Mouse (Mus musculus): ENCODE measurements at regions not wholly inside any gene's neighbourhood (a gene's known extent, or its start where the extent isn't known, plus 50 kb on each side); places are given as distances from the start of the nearest gene placed in this dataset.

DNA sequence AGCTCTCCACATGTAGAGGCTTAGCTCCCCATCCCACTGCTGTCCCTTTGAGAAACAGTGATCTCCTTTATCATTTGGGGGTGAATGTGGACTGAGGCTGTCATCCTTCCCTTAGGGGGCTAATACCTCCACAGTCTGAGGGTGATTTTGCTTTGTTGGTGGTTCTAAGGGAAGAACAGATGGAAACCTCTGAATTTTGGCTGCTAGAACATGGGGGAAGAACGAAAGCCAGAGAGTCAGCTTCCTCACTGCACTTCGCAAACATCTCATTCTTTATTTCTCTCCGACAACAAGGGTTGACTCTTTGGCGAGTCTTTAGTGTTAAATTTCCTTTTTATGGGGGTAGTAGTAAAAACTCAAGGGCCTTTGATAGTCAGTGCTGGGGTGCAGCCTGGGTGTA, 604.6 kb downstream of the Bcl11a start:
- Histone ChIP-seq H3K27ac (replicated peaks in 1 of 2; ENCODE audit: control insufficient read depth in 1 of 2, insufficient read depth in 1 of 2, low read depth in 2 of 2, low read length in 2 of 2) (no peak overlapping the region), H3K27me3 (ENCODE audit: control insufficient read depth, insufficient read depth, low read length) (no peaks in the 10 kb centered on the region), H3K4me2 (ENCODE audit: low read length) (no peak overlapping the region), H3K36me3 (ENCODE audit: control insufficient read depth, insufficient read depth, low read length) (no peaks in the 10 kb centered on the region), H3K4me1 (ENCODE audit: control insufficient read depth in 2 of 2, insufficient read depth in 2 of 2, low read length in 2 of 2) (no peaks in the 10 kb centered on the region), H3K9ac (ENCODE audit: low read length) (no peak overlapping the region), H3K4me3 (ENCODE audit: control insufficient read depth in 1 of 2, insufficient read depth in 1 of 2, low read depth in 1 of 2, low read length in 2 of 2) (no peak overlapping the region), H3K9me3 (ENCODE audit: control insufficient read depth, low read length) (no peaks in the 10 kb centered on the region)
- WGBS = 89% methylated on average over 4 of the region's 4 CpGs
- ATAC-seq (ENCODE audit: insufficient number of reproducible peaks, insufficient read depth, low FRiP score, low read depth) = no peak

DNA sequence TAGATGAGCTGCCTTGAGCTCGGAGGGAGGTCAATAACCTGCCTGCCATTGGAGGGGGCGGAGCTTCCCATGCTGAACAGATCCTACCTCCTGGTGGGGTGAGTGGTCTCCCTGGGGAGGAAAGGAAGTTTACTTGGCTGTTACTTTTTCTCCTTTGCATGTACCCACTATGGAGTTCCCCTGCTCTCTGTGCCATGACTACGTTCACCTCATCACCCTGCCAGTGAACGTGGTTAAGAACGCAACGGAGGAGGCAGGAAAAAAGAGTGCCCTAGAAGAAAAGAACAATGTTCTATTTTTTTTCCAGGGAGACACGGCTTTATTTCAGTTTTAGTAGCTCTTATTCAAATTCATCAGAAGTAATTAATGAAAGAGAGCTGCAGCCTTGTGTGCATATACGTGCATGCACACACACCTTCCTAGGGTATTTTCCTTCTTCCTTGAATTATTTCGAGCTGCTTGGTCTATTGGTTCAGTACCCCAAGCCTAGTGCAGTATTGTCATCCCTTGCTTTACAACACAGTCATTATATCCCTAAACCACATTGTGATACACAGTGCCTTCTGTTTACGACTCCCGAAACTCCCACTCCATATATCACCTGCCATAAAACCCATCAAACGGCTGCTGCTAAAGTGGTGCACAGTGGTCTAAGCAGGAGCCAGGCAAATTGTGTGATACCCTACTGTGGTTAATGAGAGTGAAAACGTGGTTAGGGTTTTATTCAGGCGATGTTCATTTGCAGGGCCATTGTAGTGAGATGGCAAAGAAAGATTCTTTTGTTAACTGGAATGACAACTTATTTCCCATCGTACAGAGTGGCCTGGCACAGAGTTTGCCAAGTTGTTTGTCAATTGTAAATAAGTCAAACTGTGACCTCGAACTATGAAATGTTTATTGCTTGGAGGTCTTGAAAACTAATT, 608.0 kb downstream of the Bcl11a start:
- Histone ChIP-seq H3K27ac (replicated peaks in 1 of 2; ENCODE audit: control insufficient read depth in 1 of 2, insufficient read depth in 1 of 2, low read depth in 2 of 2, low read length in 2 of 2) (no peak overlapping the region), H3K4me3 (ENCODE audit: control insufficient read depth in 1 of 2, insufficient read depth in 1 of 2, low read depth in 1 of 2, low read length in 2 of 2) (no peak overlapping the region), H3K27me3 (ENCODE audit: control insufficient read depth, insufficient read depth, low read length) (no peaks in the 10 kb centered on the region), H3K4me2 (ENCODE audit: low read length) (no peak overlapping the region), H3K9me3 (ENCODE audit: control insufficient read depth, low read length) (no peaks in the 10 kb centered on the region), H3K9ac (ENCODE audit: low read length) (no peak overlapping the region), H3K4me1 (ENCODE audit: control insufficient read depth in 2 of 2, insufficient read depth in 2 of 2, low read length in 2 of 2) (no peaks in the 10 kb centered on the region), H3K36me3 (ENCODE audit: control insufficient read depth, insufficient read depth, low read length) (no peaks in the 10 kb centered on the region)
- 80% methylated on average over 16 of the region's 16 CpGs for WGBS
- no peak for ATAC-seq (ENCODE audit: insufficient number of reproducible peaks, insufficient read depth, low FRiP score, low read depth)

GRCm38 (mm10) chr11:24688160-24688782, 610.4 kb downstream of the Bcl11a start:
- ATAC-seq (ENCODE audit: insufficient number of reproducible peaks, insufficient read depth, low FRiP score, low read depth) = no peak
- H3K4me1 ChIP-seq (ENCODE audit: control insufficient read depth in 2 of 2, insufficient read depth in 2 of 2, low read length in 2 of 2) = no peaks in the 10 kb centered on the region
- no peak overlapping the region for H3K4me2 ChIP-seq (ENCODE audit: low read length)
- H3K9ac ChIP-seq (ENCODE audit: low read length) = no peak overlapping the region
- WGBS = 77% methylated on average over 2 of the region's 2 CpGs
- H3K27me3 ChIP-seq (ENCODE audit: control insufficient read depth, insufficient read depth, low read length) = no peaks in the 10 kb centered on the region
- H3K27ac ChIP-seq (replicated peaks in 1 of 2; ENCODE audit: control insufficient read depth in 1 of 2, insufficient read depth in 1 of 2, low read depth in 2 of 2, low read length in 2 of 2) = no peak overlapping the region
- no peaks in the 10 kb centered on the region for H3K36me3 ChIP-seq (ENCODE audit: control insufficient read depth, insufficient read depth, low read length)
- no peaks in the 10 kb centered on the region for H3K9me3 ChIP-seq (ENCODE audit: control insufficient read depth, low read length)
- H3K4me3 ChIP-seq (ENCODE audit: control insufficient read depth in 1 of 2, insufficient read depth in 1 of 2, low read depth in 1 of 2, low read length in 2 of 2) = no peak overlapping the region

DNA sequence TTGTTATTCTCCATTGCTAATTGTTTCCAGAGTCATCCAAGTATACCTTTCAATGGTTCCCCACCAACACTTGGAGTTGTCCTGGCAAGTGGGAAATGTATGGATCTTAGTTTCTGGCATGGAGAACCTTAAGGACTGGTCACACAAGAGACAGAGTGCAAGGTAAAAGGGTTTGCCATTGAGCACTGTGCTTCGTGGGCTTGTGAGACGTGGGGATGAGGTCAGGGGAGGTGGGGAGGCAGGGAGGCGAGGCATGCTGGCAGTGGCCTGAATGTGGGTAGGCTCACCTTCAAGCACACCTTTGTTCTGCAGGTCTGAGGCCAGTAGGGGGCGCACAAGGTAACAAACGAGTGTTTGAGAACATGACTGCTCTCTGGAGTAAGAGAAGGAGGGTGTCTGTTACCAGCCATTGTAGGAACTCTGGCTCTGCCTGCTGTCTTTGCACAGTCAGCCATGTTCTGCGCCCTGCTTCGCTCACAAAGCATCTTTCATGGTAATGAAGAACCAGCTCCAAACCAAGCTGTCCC, 612.0 kb downstream of the Bcl11a start:
- H3K27me3 ChIP-seq (ENCODE audit: control insufficient read depth, insufficient read depth, low read length) = no peaks in the 10 kb centered on the region
- no peak overlapping the region for H3K4me2 ChIP-seq (ENCODE audit: low read length)
- no peak overlapping the region for H3K27ac ChIP-seq (replicated peaks in 1 of 2; ENCODE audit: control insufficient read depth in 1 of 2, insufficient read depth in 1 of 2, low read depth in 2 of 2, low read length in 2 of 2)
- 38% methylated on average over 7 of the region's 7 CpGs for WGBS
- H3K4me1 ChIP-seq (ENCODE audit: control insufficient read depth in 2 of 2, insufficient read depth in 2 of 2, low read length in 2 of 2) = no peaks in the 10 kb centered on the region
- no peak overlapping the region for H3K4me3 ChIP-seq (ENCODE audit: control insufficient read depth in 1 of 2, insufficient read depth in 1 of 2, low read depth in 1 of 2, low read length in 2 of 2)
- no peaks in the 10 kb centered on the region for H3K36me3 ChIP-seq (ENCODE audit: control insufficient read depth, insufficient read depth, low read length)
- H3K9me3 ChIP-seq (ENCODE audit: control insufficient read depth, low read length) = no peaks in the 10 kb centered on the region
- H3K9ac ChIP-seq (ENCODE audit: low read length) = no peak overlapping the region
- no peak for ATAC-seq (ENCODE audit: insufficient number of reproducible peaks, insufficient read depth, low FRiP score, low read depth)

- no peaks in the 10 kb centered on the region for H3K27me3 ChIP-seq (ENCODE audit: control insufficient read depth, insufficient read depth, low read length)
- no peak overlapping the region for H3K9ac ChIP-seq (ENCODE audit: low read length)
- 79% methylated on average over 6 of the region's 6 CpGs for WGBS
- no peaks in the 10 kb centered on the region for H3K9me3 ChIP-seq (ENCODE audit: control insufficient read depth, low read length)
- H3K36me3 ChIP-seq (ENCODE audit: control insufficient read depth, insufficient read depth, low read length) = no peaks in the 10 kb centered on the region
- no peak overlapping the region for H3K27ac ChIP-seq (replicated peaks in 1 of 2; ENCODE audit: control insufficient read depth in 1 of 2, insufficient read depth in 1 of 2, low read depth in 2 of 2, low read length in 2 of 2)
- no peak for ATAC-seq (ENCODE audit: insufficient number of reproducible peaks, insufficient read depth, low FRiP score, low read depth)
- H3K4me2 ChIP-seq (ENCODE audit: low read length) = no peak overlapping the region
- no peaks in the 10 kb centered on the region for H3K4me1 ChIP-seq (ENCODE audit: control insufficient read depth in 2 of 2, insufficient read depth in 2 of 2, low read length in 2 of 2)
- H3K4me3 ChIP-seq (ENCODE audit: control insufficient read depth in 1 of 2, insufficient read depth in 1 of 2, low read depth in 1 of 2, low read length in 2 of 2) = no peak overlapping the region
Measured at GRCm38 (mm10) chr11:24693926-24694325, 616.1 kb downstream of the Bcl11a start.

DNA sequence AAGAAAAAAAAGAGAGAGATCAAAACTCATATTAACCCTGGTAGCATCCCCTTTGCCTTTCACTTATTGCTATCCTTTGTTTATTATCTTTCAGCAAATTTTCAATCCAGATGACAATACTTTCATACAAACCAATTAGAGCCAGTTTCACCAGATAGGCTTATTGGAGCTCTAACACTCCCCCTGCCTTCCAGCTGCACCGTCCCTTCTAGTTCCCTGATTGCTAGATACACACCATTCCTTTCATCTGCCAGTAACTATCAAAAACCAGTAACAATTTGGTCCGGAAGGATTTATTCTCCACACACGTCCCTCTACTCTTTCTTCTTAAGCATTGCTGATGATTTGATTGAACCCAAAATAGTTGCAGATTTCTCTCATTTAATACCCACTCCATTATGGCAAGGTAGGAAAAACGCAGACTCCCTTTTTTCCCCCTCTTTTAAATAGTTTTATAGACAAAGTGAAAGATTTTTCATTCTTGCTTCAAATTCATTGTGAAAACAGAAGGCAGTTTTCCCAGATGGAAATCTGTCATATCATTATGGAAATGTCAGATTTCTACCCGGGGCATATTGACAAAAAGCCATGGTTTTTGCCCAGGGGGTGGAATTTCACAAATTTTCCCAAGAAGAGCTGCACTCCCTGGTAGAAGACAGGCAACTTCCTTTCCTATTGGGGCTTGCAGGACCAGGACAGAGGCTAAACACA, 617.3 kb downstream of the Bcl11a start:
- H3K4me2 ChIP-seq (ENCODE audit: low read length) = no peak overlapping the region
- no peak overlapping the region for H3K9ac ChIP-seq (ENCODE audit: low read length)
- H3K36me3 ChIP-seq (ENCODE audit: control insufficient read depth, insufficient read depth, low read length) = no peaks in the 10 kb centered on the region
- H3K4me3 ChIP-seq (ENCODE audit: control insufficient read depth in 1 of 2, insufficient read depth in 1 of 2, low read depth in 1 of 2, low read length in 2 of 2) = no peak overlapping the region
- no peaks in the 10 kb centered on the region for H3K27me3 ChIP-seq (ENCODE audit: control insufficient read depth, insufficient read depth, low read length)
- no peaks in the 10 kb centered on the region for H3K9me3 ChIP-seq (ENCODE audit: control insufficient read depth, low read length)
- 54% methylated on average over 5 of the region's 5 CpGs for WGBS
- no peaks in the 10 kb centered on the region for H3K4me1 ChIP-seq (ENCODE audit: control insufficient read depth in 2 of 2, insufficient read depth in 2 of 2, low read length in 2 of 2)
- ATAC-seq (ENCODE audit: insufficient number of reproducible peaks, insufficient read depth, low FRiP score, low read depth) = no peak
- no peak overlapping the region for H3K27ac ChIP-seq (replicated peaks in 1 of 2; ENCODE audit: control insufficient read depth in 1 of 2, insufficient read depth in 1 of 2, low read depth in 2 of 2, low read length in 2 of 2)

DNA sequence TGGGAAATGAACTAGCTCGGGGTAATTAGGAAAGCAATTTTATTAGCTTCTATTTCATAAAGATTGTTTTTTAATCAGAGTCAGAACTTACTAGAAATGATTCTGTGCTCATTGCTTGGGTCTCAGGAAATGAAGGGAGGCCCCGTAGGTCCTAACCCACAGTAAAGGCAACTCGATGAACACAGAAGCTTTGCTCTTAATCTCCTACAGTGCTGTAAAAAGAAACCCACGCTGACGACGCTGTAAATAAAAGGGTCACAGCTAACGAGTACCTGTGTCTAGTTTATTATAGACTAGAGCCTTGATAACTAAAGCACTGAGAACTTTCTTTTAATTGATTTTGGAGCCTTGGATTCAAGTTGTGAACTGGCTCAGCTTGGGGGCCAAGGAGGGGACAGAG, 618.7 kb downstream of the Bcl11a start:
- 55% methylated on average over 7 of the region's 7 CpGs for WGBS
- ATAC-seq (ENCODE audit: insufficient number of reproducible peaks, insufficient read depth, low FRiP score, low read depth) = no peak

More for the DNA sequence above, 618.7 kb downstream of the Bcl11a start:
- Histone ChIP-seq H3K9ac (ENCODE audit: low read length) (no peak overlapping the region), H3K4me3 (ENCODE audit: control insufficient read depth in 1 of 2, insufficient read depth in 1 of 2, low read depth in 1 of 2, low read length in 2 of 2) (no peak overlapping the region), H3K4me2 (ENCODE audit: low read length) (no peak overlapping the region), H3K27me3 (ENCODE audit: control insufficient read depth, insufficient read depth, low read length) (no peaks in the 10 kb centered on the region), H3K4me1 (ENCODE audit: control insufficient read depth in 2 of 2, insufficient read depth in 2 of 2, low read length in 2 of 2) (no peaks in the 10 kb centered on the region), H3K36me3 (ENCODE audit: control insufficient read depth, insufficient read depth, low read length) (no peaks in the 10 kb centered on the region), H3K9me3 (ENCODE audit: control insufficient read depth, low read length) (no peaks in the 10 kb centered on the region), H3K27ac (replicated peaks in 1 of 2; ENCODE audit: control insufficient read depth in 1 of 2, insufficient read depth in 1 of 2, low read depth in 2 of 2, low read length in 2 of 2) (no peak overlapping the region)

All from heart, embryonic 14.5 days (tissue).